Mouse (Mus musculus) hindbrain, postnatal 0 days (tissue): ENCODE measurements at regions not wholly inside any gene's neighbourhood (a gene's known extent, or its start where the extent isn't known, plus 50 kb on each side); places are given as distances from the start of the nearest gene placed in this dataset.

Experiments
- ATAC-seq: fragments of 200-750 bp; cut with Nextera tagmentation; 2 replicates; pipeline ENCODE4 v1.8.0; 2017; ENCODE audit warnings: mild to moderate bottlenecking, moderate TSS enrichment, moderate library complexity
- DNase-seq: peaks from one replicate; pipeline ENCODE4 v3.0.0-alpha.2; 2015; ENCODE audit warnings: low spot score
- H3K27ac ChIP-seq: fragments of 300-500 bp; sonication (generic); 2 replicates; pipeline ENCODE4 v1.5.1; 2014; ENCODE audit warnings: mild to moderate bottlenecking
- H3K27me3 ChIP-seq: fragments of 300-500 bp; sonication (generic); 2 replicates; pipeline ENCODE4 v1.6.1; 2014; ENCODE audit warnings: low read length, mixed read lengths; ENCODE audit not compliant: insufficient read depth
- H3K36me3 ChIP-seq: fragments of 300-500 bp; sonication (generic); 2 replicates; pipeline ENCODE4 v1.6.1; 2014; ENCODE audit warnings: low read length, mixed read lengths; ENCODE audit not compliant: insufficient read depth
- H3K4me1 ChIP-seq: fragments of 300-500 bp; sonication (generic); 2 replicates; pipeline ENCODE4 v1.6.1; 2014; ENCODE audit warnings: antibody characterized with exemption, low read length, mixed read lengths; ENCODE audit not compliant: insufficient read depth
- H3K4me2 ChIP-seq: fragments of 300-500 bp; sonication (generic); 2 replicates; pipeline ENCODE4 v1.6.1; 2014; ENCODE audit warnings: low read depth, mild to moderate bottlenecking, low read length, moderate library complexity, mixed read lengths
- H3K4me3 ChIP-seq: fragments of 300-500 bp; sonication (generic); 2 replicates; pipeline ENCODE4 v1.5.1; 2014; ENCODE audit warnings: low read length
- H3K9ac ChIP-seq: fragments of 300-500 bp; sonication (generic); replicated peaks from 2 replicates; pipeline ENCODE4 v1.6.1; 2014; ENCODE audit warnings: mild to moderate bottlenecking, low read length, moderate library complexity, mixed read lengths
- H3K9me3 ChIP-seq: fragments of 300-500 bp; sonication (generic); 2 replicates; pipeline ENCODE4 v1.6.1; 2016; ENCODE audit warnings: low read length, mixed read lengths
- CTCF ChIP-seq: IDR thresholded peaks from 2 replicates; pipeline ENCODE4 v1.5.1; 2016; ENCODE audit warnings: antibody characterized with exemption, control low read depth, low read depth
- WGBS: fragments of 180-500 bp; shearing (Covaris S2); extraction: QIAGEN DNeasy Blood & Tissue Kit; methylation state at CpG from one replicate; pipeline ENCODE4 v1.1.7; 2014; 5-methylcytosine and 5-hydroxymethylcytosine counted together

DNA sequence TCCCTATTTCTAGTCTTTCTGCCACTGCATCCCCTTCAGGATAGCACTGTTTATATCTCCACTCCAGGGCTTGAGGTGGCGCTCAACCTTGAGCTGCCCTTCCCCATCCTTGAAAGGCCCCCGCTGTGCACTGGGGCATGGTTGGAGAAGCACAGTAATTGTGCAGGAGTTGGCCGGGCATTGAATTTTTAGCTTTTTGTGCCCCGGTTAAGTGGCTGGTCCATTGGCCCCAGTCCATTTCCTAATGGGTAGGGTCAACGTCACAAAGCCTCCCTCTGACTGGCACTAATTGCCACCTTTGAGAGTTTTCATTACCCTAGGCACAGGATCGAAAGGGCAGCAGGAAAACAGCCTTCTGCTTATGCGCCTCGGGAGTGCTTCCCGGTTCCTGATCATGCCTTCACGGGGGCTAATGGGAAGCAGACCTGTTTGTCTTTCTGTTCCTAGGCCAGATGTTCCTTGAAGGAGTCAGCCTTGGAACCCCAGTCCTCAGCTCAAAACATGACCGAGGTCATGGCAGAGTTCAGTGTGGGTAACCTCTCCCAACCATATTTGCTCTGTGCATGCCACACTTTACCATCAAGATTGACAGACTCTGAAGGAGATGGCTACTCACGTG is 80.5 kb upstream of the Ankrd55 start:
- Histone ChIP-seq H3K9me3 (no peaks in the 10 kb centered on the region), H3K4me1 (peaks cover 18% of the 10 kb centered on the region; the same call in 1 of the 2 replicates), H3K27me3 (no peaks in the 10 kb centered on the region), H3K36me3 (no peaks in the 10 kb centered on the region), H3K4me2 (no peak overlapping the region), H3K4me3 (no peak overlapping the region), H3K27ac (no peak overlapping the region), H3K9ac (no peak overlapping the region)
- peak; percentile 31; the same call in 1 of the 2 replicates for ATAC-seq
- no peak for TF ChIP-seq CTCF
- DNase-seq, result peak; percentile 20
- WGBS, result 52% methylated on average over 12 of the region's 12 CpGs

DNA sequence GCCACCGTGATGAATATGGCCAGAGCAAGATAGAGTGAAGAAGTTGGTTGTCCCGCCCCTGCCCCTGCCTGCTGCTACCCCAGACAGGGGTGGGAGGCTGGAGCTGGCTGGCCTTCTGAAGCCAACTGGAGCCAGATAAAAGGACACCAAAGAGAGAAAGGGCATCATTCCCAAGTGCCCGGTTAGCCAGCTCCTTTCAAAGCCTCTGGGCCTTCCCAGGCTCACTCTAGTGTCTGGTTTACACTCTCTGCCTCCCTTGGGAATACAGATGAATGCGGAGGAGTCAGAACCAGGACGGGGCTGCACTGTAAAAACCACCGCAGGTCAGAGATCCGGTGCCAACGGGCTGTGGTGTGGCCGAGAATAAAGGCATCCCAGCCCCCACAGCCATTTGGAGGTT is 76.4 kb upstream of the Ankrd55 start:
- no peak overlapping the region for H3K9ac ChIP-seq
- no peaks in the 10 kb centered on the region for H3K27me3 ChIP-seq
- H3K4me3 ChIP-seq, result no peak overlapping the region
- 57% methylated on average over 9 of the region's 9 CpGs for WGBS
- H3K4me1 ChIP-seq, result peaks cover 12% of the 10 kb centered on the region; the same call in 1 of the 2 replicates
- no peaks in the 10 kb centered on the region for H3K9me3 ChIP-seq
- DNase-seq (peak; percentile 73), ATAC-seq (peak; percentile 77)
- H3K27ac ChIP-seq, result peak overlapping the region; percentile 66; the same call in 1 of the 2 replicates
- no peak for TF ChIP-seq CTCF
- no peaks in the 10 kb centered on the region for H3K36me3 ChIP-seq
- H3K4me2 ChIP-seq, result no peak overlapping the region

DNA sequence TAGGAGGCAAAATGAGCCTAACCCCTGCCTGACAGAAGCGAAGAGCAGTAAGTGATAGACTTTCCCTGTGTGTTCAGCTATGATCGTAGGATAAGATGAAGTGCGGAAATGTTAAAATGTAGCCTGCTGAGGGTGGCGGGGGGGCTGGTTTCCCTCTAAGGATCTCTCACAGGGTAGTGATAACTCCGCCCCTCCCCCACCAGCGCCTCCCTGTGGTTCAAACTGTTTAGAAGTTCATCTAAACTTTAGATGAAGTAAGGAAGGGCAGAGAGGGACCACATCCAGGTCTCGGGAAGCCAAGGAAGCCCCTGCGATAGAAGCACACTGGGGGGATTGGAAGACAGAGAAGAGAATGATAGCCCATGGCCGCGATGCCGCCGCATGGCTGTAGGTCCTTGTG is 75.9 kb upstream of the Ankrd55 start:
- DNase-seq, result peak; percentile 40
- Histone ChIP-seq H3K27ac (peak overlapping the region; percentile 66; the same call in 1 of the 2 replicates), H3K4me2 (no peak overlapping the region), H3K9ac (no peak overlapping the region), H3K27me3 (no peaks in the 10 kb centered on the region), H3K36me3 (no peaks in the 10 kb centered on the region), H3K4me1 (peaks cover 12% of the 10 kb centered on the region; the same call in 1 of the 2 replicates), H3K4me3 (no peak overlapping the region), H3K9me3 (no peaks in the 10 kb centered on the region)
- 79% methylated on average over 12 of the region's 12 CpGs for WGBS
- no peak for TF ChIP-seq CTCF
- ATAC-seq, result peak; percentile 22

DNA sequence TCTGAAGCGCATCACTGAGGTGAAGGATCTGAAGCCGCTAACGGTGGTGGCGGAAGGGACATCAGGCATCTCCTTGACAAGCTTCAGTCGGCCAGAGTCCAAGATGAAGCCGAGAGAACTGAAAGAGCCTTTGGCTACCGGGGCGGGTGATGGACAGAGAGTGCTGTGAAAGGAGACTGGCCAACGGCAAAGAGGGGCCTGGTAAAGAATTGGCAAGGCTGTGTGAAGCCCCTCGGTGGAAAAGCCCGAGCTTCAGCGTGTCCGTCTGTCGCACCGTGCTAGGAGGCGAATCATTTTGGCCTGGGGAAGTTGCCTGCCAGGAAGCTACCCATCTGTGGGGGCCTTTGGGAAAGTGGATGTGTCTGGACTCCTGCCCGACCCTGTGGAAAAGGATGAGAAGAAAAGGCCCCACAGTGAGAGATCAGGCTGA is 74.6 kb upstream of the Ankrd55 start:
- no peaks in the 10 kb centered on the region for H3K36me3 ChIP-seq
- H3K27ac ChIP-seq, result peak overlapping the region; percentile 61; the same call in 1 of the 2 replicates
- peak; percentile 79 for DNase-seq
- no peak overlapping the region for H3K9ac ChIP-seq
- 45% methylated on average over 17 of the region's 17 CpGs for WGBS
- peak; percentile 89 for ATAC-seq
- H3K4me2 ChIP-seq, result 0 out of 2 replicates have a peak overlapping the region, but pooled peaks have one; percentile 8
- H3K9me3 ChIP-seq, result no peaks in the 10 kb centered on the region
- H3K27me3 ChIP-seq, result no peaks in the 10 kb centered on the region
- H3K4me3 ChIP-seq, result no peak overlapping the region
- no peak for TF ChIP-seq CTCF
- 0 out of 2 replicates have a peak, but pooled peaks cover 6% of the 10 kb centered on the region for H3K4me1 ChIP-seq

DNA sequence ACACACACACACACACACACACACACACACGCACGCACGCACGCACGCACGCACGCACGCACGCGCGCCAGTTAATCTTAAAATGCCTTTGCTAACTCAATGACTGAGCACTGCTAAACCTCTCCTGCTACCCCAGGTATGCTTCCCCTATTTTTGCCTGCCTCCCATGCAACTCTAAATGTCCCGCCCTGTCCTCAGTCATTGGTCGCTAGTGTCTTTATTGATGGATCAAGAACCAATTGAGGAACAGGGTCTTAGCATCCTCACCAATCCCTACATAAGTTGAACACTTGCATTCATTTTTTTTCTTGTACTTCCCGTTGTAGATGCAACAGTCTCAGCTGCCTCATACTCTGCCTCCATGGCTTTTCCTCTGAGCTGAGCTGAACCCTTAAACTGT is 72.2 kb upstream of the Ankrd55 start:
- no peak for TF ChIP-seq CTCF
- Histone ChIP-seq H3K9ac (no peak overlapping the region), H3K27me3 (no peaks in the 10 kb centered on the region), H3K4me3 (no peak overlapping the region), H3K27ac (no peak overlapping the region), H3K9me3 (no peaks in the 10 kb centered on the region), H3K4me1 (peaks cover 6% of the 10 kb centered on the region; the same call in 1 of the 2 replicates), H3K36me3 (no peaks in the 10 kb centered on the region), H3K4me2 (no peak overlapping the region)
- WGBS, result 90% methylated on average over 14 of the region's 14 CpGs
- ATAC-seq, result no peak
- DNase-seq, result no peak

DNA sequence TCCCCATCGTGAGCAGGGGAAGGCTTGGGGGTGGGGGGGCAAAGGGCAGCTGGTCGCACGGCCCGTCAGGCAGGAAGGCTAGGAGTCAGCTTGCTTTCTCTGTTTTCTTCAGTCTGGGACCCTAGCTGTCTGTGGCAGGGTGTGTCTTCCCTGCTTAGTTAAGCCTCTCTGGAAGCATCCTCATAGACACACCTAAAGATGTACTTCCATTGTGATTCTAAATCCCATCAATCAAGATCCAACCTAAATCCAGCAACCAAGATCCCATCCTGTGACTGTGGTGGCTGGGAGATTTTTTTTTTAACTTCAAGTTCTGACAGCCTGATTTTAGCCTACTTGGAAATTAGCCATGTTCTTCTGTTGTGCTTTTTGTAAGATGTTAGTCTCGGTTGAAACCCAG is 69.9 kb upstream of the Ankrd55 start:
- no peak overlapping the region for H3K4me2 ChIP-seq
- H3K9ac ChIP-seq, result no peak overlapping the region
- no peak for TF ChIP-seq CTCF
- H3K9me3 ChIP-seq, result no peaks in the 10 kb centered on the region
- no peaks in the 10 kb centered on the region for H3K27me3 ChIP-seq
- 59% methylated on average over 5 of the region's 5 CpGs for WGBS
- no peak overlapping the region for H3K27ac ChIP-seq
- ATAC-seq (no peak), DNase-seq (no peak)
- H3K36me3 ChIP-seq, result no peaks in the 10 kb centered on the region
- H3K4me3 ChIP-seq, result no peak overlapping the region
- H3K4me1 ChIP-seq, result peaks cover 1% of the 10 kb centered on the region; the same call in 1 of the 2 replicates

DNA sequence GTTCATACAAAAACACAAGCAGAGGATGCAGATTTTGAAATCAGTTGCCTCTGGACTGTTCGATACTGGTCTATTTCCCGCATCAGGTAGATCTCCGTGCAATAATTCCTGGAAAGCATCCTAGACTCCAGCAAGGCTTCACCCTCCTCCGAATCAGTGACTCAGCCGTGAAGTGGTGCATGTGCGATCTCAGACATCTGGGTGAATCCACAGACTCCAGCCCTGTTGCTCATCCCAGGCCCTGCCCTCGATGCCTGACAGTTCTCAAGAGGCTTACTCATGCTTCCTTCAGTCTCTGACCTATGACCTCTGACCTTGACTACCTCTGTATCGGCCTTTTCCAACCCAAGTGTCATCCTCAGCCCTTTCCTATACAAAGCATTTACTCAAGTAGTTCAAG is 68.1 kb upstream of the Ankrd55 start:
- Histone ChIP-seq H3K9me3 (no peaks in the 10 kb centered on the region), H3K36me3 (no peaks in the 10 kb centered on the region), H3K4me3 (no peak overlapping the region), H3K4me1 (no peaks in the 10 kb centered on the region; the same call in 1 of the 2 replicates), H3K27ac (no peak overlapping the region), H3K9ac (no peak overlapping the region), H3K4me2 (no peak overlapping the region), H3K27me3 (no peaks in the 10 kb centered on the region)
- no peak for TF ChIP-seq CTCF
- ATAC-seq (no peak), DNase-seq (no peak)
- 89% methylated on average over 8 of the region's 8 CpGs for WGBS
